Mouse (Mus musculus): ENCODE results near the gene Nagpa.

Gene Nagpa

GRCm38 (mm10) chr16:5203668-5204433, at the start of gene Nagpa:
Nagpa (minus strand) TSS chr16:5204012.
- 3% methylated on average over 40 of the region's 40 CpGs for WGBS

GRCm38 (mm10) chr16:5252260-5252659, 48.4 kb upstream of the Nagpa start:
- 96% methylated on average over 2 of the region's 2 CpGs for WGBS

- WGBS, result 97% methylated on average over 3 of the region's 3 CpGs
These were observed 47.1 kb upstream of the Nagpa start for GRCm38 (mm10) chr16:5250891-5251290.

- 30% methylated on average over 7 of the region's 7 CpGs for WGBS
These were observed 40.6 kb upstream of the Nagpa start for GRCm38 (mm10) chr16:5244411-5244810.

- WGBS, result 92% methylated on average over 6 of the region's 6 CpGs
These were observed 39.1 kb upstream of the Nagpa start for GRCm38 (mm10) chr16:5242882-5243281.

- 93% methylated on average over 4 of the region's 4 CpGs for WGBS
These were observed 38.5 kb upstream of the Nagpa start for GRCm38 (mm10) chr16:5242355-5242754.

GRCm38 (mm10) chr16:5233418-5234313, 29.9 kb upstream of the Nagpa start, which contains the start of gene Alg1:
Alg1 (plus strand) TSS chr16:5233621.
- under 1% methylated on average over 47 of the region's 47 CpGs for WGBS

- WGBS, result 66% methylated on average over 4 of the region's 4 CpGs
These were observed 29.2 kb upstream of the Nagpa start for GRCm38 (mm10) chr16:5232982-5233381.

GRCm38 (mm10) chr16:5228103-5228502, 24.3 kb upstream of the Nagpa start:
- WGBS, result 87% methylated on average over 3 of the region's 3 CpGs

GRCm38 (mm10) chr16:5227501-5227900, 23.7 kb upstream of the Nagpa start:
- 88% methylated on average over 19 of the region's 19 CpGs for WGBS

- WGBS, result 4% methylated on average over 1 of the region's 1 CpGs
These were observed 22.7 kb upstream of the Nagpa start for GRCm38 (mm10) chr16:5226534-5226933.

GRCm38 (mm10) chr16:5222140-5222539, 18.3 kb upstream of the Nagpa start, which contains the start of gene AU021092:
AU021092 (minus strand) TSS chr16:5222299.
- 69% methylated on average over 6 of the region's 6 CpGs for WGBS

- 40% methylated on average over 4 of the region's 4 CpGs for WGBS
These were observed 17.6 kb upstream of the Nagpa start for GRCm38 (mm10) chr16:5221403-5221802.

- WGBS, result 66% methylated on average over 5 of the region's 5 CpGs
These were observed 13.7 kb upstream of the Nagpa start for GRCm38 (mm10) chr16:5217341-5218133.

GRCm38 (mm10) chr16:5216686-5217085, 12.9 kb upstream of the Nagpa start:
- 77% methylated on average over 6 of the region's 6 CpGs for WGBS

- 74% methylated on average over 2 of the region's 2 CpGs for WGBS
These were observed 10.3 kb upstream of the Nagpa start for GRCm38 (mm10) chr16:5214126-5214525.

- WGBS, result 53% methylated on average over 3 of the region's 3 CpGs
These were observed 8.3 kb upstream of the Nagpa start for GRCm38 (mm10) chr16:5212150-5212549.

- 89% methylated on average over 2 of the region's 2 CpGs for WGBS
These were observed 6.6 kb upstream of the Nagpa start for GRCm38 (mm10) chr16:5210365-5210764.

GRCm38 (mm10) chr16:5206051-5206450, 2.2 kb upstream of the Nagpa start:
- WGBS, result 68% methylated on average over 5 of the region's 5 CpGs

GRCm38 (mm10) chr16:5205431-5205970, 1.7 kb upstream of the Nagpa start:
- WGBS, result 91% methylated on average over 5 of the region's 5 CpGs

- WGBS, result under 1% methylated on average over 36 of the region's 36 CpGs
These were observed 612 bp downstream of the Nagpa start for GRCm38 (mm10) chr16:5203200-5203599.

Data from cerebral cortex, adult 2 months (tissue).